Mouse (Mus musculus) heart, postnatal 0 days (tissue): ENCODE results near the gene Snph.

ENCODE experiments used
- CTCF ChIP-seq: IDR thresholded peaks from 2 replicates; pipeline ENCODE4 v1.5.1; 2016; ENCODE audit warnings: antibody characterized with exemption, control low read depth, low read depth
- EP300 ChIP-seq: IDR thresholded peaks from 2 replicates; pipeline ENCODE4 v1.6.1; 2016; ENCODE audit warnings: antibody characterized with exemption, low read depth

GRCm38 (mm10) chr2:151579183-151579582 lies 53.2 kb downstream of the Snph start:
- TF ChIP-seq CTCF = no peak
- no peak for TF ChIP-seq EP300
